Mouse (Mus musculus): ENCODE data around the gene Il1a.

DNA sequence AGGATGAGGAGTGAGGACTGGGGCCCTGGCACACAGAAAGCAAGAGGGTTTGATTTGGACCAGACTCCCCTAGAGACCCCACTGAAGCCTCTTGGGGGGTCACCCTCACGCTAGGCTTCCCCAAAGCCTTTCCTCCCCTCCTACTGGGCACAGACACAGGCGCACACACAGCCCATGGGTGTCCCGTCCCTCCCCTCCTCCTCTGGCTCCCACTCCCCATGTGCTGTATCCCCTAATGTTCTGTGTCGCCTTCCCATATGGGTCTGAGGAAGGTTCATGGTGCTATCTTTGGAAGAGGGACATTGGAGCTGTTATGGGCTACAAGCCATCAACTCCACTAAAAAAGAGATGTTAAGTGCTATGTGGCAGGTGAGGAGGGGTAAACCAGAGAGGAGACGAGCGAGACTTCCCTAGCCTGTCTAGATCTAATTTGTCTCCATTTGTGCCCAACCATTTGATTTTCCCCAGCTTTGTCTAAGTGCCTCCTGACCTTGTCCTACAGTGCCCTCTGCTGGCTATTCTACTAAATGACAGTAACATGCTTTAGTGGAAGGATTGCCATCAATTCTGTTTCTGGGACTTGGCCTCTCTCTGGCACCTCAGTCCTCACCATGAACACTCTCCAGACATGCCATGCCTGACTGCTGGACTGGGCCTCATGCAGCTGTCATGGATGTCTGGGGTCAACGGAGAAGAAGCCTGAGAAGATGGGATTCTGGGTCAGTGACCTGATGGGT, 51.1 kb downstream of the Il1a start:
- TF ChIP-seq POLR2A (IDR thresholded peaks at IDR 0.05; ENCODE audit: insufficient read depth, low read depth, low read length) (no peak), CTCF (IDR thresholded peaks at IDR 0.05) (peak; percentile 95; the same call in 1 of the 2 replicates)
